Mouse (Mus musculus) 3134 (cell line): ENCODE measurements around the gene Cyp1a2.

Experiments
- DNase-seq: peaks from one replicate; pipeline ENCODE4 v3.0.0-alpha.2; 2011; ENCODE audit warnings: low spot score; ENCODE audit not compliant: insufficient read length; ENCODE audit errors: extremely low read depth

Cyp1a2 gene

DNA sequence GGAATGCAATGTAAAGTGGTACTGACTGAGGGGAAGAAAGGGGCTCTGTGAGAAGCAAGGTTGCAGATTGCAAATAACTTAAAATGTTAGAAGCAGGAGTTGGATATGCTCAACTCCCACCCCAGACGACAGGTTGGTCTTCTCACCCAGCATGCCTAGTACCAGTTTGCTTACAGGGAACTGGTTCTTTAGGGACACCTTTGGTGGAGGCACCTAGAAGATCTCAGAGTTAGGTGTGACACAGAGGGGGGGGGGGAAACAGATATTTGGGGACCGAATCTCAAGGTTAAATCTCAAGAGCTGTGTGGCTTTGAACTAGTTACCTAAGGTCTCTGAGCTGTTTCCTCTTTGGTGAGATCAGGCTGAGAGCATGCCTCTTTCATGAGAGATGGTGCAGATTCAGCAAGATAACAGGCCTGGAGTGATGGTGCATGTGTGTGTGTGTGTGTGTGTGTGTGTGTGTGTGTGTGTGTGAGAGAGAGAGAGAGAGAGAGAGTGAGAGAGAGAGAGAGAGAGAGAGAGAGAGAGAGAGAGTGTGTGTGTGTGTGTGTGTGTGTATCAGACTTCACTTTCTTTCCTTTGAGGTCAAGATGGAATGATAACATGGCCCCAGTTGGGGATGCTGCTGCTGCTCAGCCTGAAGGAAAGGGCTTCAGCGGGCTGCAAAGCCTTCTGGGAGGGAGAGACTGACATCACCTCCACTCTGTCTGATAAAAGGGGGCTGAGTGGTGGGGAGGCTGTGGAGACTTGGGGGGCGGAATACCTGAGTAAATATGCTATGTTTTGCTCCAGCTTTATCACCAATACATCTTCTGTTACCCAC, 36.0 kb downstream of the Cyp1a2 start:
- no peak for DNase-seq

DNA sequence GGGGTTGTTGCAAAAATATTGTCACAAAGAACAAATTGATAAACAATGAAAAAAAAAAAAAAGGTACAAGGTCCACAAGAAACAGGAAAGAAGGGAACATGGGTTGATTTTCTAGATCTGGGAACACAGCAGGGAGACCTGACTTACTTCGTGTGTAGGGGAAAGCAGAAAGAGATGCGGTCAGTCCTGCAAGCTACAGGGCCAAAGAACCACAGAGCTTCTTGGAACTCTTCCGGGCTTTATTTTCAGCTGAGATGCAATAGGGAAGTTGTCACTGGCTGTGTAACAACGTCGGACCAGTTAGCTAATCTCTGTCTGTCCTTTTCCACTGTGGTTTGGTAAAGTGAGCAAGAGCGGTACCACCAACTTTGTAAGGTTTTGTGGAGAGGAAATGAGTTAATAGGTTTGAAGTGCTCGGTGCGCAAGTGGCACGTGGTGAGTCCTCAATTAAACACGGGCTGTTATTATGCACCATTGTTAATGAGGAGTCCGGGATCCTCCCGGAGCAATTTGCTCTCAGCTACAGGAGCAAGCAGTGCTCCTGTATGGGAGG, 36.9 kb downstream of the Cyp1a2 start:
- no peak for DNase-seq

DNA sequence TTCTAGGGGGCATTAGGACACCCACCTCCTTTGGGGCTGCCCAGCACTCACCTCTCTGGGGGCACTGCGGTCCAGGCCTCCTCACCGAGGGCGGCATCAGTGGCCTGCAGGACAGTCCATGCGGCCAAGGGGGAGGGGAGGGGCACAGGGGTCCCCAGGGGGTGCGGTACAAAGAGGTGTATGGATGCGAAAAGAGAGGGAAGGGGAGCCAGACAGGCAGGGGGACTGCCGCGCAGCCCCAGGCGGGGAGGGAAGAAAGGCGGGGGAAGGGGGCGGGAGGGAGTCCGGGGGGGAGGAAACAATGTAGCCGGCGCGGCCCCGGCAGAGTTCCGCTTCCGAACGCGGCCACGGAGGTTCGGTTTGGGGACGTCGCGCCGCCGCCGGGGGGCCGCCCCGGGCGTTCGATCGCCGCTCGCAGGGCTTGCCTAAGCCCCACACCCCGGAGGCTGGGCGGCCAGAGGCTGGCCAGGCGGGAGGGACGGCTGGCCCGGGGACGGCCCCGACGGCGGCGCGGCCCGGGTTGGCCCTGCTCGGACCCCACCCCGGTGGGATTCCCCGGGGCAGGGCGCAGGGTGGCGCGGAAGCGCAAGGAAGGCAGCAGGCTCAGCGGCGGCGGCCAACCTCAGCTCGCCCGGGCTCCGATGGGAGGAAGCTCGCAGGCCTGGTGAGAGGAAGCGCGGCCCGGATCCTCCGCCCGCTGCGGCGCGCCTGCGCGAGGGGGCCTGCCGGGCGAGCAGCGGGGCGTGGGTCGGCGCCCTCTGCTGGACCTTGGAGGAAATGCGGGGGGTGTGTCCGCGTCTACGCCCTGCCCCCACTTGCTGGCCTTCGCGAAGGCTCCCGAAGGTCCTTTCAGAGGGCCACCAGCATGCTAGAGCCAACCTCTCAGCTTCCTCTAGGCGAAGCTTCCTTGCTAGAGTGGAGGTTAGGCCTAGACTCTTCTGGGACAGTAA, 38.3 kb downstream of the Cyp1a2 start:
- DNase-seq, result peak; percentile 91

DNA sequence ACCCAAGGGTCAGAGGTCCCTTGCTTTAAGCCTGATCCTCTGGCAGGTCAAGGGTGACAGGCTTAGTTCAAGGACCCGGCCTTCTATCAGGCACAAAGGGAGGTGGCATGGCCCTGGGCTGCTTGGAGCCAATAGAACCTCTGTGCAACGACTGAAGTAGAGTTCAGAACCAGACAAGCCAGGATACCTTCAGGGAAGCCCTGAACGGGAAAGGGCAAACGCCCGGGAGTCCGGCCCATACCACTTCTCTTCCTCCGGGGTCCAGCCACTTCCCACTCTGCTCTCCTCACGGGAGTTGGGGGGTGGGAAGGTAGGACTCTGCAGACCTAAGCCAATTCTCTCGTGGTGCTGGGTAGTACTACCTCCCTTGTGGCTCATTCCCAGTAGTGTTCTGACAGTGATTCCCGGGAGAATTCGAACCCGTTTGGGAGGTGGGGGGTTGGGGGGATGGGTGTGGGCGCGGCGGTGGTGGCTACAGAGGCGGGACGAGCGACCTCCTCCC, 39.0 kb downstream of the Cyp1a2 start:
- DNase-seq, result peak; percentile 61

DNA sequence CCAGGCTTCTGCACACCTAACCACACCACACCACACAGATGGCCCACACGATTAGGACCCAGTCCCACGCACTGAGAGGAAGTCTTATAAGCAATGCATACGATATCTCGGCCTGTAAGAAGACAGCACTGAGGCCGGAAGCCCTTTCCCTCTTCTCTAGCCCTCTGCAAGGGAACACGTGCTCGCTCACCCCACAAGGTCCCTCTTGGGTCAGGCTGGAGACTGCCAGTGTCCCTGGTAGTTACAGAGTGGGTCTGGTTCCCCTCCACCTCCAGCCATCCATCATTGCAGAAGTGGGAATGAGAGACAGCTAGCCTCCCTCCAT, 39.7 kb downstream of the Cyp1a2 start:
- DNase-seq, result no peak

DNA sequence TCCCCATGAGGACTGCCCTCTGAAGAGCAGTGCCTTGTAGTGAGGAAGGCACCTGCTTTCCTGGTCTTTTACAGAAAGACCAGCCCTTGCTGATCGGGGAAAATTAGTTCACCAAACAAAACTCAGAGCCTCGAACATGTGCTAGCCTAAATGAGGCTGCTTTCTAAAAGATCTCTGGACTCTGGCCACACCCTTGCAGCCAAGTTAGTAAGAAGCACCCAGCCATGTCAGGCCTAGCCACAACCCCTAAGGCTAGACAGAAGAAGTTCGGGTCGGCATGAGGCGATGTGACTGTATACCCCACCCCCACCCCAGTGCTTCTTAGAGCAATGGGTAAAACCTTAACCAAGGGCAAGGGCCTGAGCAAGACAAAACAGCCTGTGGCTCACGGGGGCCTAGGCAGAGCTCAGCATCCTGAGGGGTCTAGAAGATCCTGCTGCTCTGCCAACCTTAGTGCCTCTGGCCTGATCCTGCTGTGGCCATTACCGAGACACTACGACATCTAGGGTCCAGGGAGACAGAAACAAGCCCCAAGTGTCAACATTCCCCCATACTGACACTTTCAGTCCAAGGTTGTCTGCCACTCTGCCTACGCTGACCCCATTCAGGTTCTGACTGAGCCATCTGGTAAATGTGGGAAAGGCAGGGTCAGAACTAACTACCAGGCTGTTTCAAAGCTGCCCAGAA, 40.2 kb downstream of the Cyp1a2 start:
- DNase-seq, result no peak

DNA sequence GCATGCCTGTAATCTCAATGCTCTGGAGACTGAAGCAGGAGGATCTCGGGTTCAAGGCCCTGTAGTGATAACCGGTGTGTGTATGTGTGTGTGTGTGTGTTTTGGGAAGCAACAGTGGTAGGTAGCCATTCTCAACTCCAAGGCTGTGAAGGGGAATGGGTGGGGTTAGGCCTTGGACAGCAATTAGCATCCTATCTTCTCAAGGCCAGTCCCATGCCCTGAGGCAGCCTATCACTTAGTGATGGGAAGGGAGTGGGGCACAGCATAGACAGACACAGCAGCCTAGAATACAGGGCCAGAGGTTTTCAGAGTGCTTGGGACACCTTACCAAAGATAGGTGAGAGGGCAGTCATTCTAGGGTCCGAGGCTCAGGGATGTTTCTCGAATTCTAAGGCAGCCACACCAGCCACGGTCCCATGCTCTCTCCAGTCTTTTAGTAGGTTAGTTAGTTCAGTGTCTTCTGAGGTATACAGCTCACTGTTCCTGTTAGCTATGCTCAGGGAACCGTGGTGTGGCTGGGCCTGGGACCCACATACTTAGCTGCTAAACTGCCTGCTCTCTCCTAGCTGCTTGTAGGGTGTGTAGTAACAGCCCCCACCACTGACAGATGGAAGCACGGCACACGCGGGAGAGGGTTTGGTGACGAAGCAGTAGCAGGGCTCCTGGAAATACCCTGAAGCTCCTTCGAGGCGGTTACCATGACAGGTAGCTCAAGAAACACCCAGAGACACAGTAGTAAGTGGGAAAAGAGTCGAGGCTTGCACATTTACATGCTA, 41.5 kb downstream of the Cyp1a2 start:
- no peak for DNase-seq

DNA sequence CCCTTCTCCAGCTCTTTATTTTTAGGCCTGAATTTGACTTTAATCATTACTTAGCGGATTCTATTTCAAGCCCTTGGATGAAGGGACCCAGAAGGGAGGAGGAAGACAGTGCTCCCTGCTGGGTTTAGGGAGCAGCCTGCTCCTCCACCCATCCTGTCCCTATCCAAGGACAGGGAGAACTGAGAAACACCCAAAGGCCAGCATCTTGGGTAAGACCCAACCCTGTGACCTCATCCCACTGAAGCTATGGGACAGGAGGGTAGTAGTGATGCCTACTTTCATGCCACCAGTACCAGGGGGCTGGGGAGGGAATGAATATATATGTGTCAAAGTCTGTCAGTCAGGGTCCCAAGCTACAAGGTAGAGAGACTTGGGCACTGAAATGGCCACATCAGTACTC, 42.5 kb downstream of the Cyp1a2 start:
- no peak for DNase-seq

DNA sequence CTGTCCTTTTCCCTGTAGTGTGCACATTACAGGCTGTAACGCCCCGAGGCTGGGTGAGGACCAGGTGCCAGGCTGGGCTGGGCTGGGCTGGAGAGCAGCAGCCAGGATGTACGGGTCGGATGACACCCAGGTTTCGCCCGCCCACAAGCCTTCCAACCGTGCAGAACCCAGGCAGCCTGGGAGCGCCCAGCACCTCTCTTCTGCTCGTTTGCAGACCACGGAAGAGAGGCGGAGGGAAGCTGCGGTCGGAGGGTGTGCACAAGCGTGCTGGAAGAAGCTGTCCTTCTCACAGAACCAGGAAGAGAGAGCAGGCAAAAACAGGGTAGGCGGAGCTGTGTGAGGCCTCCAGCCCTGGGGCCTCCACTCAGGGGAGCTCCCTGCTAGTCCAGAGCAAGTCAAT, 43.1 kb downstream of the Cyp1a2 start:
- peak; percentile 90 for DNase-seq

DNA sequence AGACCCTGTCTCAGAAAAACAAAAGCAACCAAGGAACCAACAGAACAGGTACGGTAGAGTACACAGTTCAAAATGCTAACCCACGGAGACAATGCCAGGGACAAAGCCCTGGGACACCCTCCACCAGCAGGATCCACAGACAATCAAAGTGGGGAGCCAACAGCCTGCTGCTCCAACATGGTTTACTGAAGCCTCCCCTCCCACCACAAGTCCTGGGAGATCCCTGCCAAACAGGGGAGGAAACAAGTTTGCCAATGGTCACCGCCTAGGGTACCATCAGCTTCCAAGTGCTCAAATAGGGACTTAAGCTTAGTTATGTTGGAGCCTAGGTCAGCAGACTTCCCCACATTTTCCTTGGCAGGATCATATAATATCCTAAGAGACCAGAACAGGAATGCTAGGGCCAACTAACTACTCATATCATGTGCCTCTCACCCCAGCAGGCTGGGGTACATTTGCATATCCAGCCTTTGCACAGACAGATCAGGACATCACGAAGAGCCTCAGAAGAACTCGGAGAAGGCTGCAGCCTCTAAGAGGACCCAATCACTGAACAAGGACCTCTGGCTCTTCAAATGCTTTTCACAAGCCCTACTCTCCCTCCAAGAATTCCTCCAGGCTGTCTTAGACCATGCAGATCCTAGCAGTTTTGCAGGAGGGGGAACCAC, 43.7 kb downstream of the Cyp1a2 start:
- no peak for DNase-seq

DNA sequence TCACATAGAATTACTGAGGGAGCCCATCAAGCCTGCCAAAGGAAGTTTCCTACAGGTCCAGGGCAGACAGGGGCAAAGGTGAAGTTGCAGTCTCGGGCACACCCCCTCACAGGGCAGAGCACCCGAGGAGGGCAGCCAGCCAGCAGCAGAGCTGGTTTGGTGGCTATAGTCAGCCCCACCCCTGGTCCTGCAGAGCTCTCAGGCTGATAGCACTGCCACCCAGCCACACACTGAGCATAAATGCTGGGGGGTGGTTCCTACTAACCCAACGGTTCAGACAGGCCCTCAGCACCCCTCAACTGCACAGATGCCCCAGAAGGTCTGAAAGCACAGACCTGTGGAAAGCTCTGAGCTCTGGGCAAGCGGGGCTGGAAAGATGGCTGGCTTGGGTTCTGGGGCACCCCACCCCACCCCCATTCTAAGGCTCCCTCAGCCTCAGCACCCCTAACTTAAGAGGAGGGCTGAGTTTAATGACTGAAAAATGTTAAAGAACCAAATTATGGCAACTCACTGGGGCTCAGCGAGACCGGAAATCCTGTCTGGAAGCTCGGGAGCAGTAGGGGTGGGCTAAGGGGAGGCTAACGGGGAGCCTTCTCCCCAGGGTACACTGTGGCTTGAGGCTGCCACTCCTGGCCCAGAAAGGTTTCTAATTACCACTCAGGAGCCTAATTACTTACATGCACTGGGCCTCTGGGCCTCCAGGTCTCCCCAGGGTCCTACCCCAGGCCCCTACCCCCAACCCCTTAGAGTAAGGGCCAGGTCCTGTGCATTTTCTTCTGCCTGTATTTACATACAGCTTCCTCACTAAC, 44.6 kb downstream of the Cyp1a2 start:
- DNase-seq, result no peak

DNA sequence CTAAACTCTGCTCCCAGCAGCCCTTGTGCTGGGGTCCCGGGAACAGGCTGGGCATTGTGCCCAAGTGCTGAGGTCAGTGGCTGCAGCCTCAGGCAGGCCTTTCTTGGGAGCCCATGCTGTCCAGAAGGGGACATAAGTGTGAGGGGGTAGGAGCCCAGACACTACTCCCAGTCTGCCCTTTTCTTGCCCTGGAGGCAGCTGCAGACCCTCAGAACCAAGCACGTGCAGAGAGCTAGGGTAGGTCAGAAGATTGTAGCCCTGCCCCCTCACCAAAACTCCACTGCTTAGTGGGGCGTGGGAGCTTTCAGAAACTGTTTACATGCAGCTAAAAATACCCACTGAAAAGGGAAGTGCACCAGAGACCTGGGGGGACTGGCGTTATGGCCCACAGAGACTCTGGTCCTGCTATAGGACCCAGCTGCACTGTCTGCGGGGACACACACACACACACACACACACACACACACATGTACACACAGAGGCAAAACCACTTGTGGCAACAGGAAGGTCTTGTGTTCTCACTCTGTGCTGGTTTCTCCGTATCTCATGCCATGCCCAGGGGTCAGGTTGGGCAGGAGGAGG, 45.7 kb downstream of the Cyp1a2 start:
- DNase-seq, result peak; percentile 67

DNA sequence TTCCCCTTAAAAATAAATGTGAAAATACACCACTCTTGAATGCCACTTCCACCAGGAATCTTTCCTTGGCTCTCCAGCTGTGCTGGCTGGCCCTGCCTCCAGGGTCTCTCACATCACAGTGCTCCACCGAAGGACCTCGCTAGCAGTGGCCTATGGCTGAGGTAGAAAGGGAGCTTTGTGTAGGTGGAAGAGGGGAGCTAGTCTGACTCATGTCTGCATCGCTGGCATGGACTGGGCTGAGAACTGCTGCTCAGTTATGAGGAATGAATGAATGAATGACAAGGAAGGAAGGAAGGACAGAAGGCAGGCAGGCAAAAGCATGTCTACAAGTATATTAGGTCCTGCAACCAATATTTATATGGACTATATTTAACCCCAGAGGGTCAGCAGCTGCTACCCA, 46.2 kb downstream of the Cyp1a2 start:
- DNase-seq, result no peak

DNA sequence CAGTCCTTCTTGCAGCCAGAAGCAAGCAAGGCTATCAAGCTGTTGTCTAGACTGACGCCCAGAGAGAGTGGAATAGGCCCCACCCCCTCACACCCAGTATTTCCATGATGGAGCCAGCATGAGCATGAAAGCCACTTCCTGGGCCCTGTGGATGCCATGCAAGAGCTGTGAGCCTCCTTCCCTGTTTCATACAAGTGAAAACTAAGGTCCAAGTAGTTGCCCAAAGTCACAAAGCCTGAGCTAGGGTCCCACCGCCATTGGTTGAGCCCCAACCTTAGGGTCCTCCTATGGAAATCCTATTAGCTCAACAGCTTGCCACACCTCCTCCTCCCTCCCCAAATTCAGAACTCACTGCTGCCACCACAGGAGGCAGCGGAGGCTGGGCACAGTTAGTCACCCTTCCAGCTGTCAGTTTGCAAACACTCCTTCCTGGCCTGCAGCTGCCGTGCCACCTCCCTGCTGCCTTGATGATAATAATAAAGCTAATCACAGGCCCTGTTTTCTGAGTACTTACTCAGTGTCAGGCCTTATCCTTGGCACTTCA, 50.0 kb downstream of the Cyp1a2 start:
- peak; percentile 55 for DNase-seq

DNA sequence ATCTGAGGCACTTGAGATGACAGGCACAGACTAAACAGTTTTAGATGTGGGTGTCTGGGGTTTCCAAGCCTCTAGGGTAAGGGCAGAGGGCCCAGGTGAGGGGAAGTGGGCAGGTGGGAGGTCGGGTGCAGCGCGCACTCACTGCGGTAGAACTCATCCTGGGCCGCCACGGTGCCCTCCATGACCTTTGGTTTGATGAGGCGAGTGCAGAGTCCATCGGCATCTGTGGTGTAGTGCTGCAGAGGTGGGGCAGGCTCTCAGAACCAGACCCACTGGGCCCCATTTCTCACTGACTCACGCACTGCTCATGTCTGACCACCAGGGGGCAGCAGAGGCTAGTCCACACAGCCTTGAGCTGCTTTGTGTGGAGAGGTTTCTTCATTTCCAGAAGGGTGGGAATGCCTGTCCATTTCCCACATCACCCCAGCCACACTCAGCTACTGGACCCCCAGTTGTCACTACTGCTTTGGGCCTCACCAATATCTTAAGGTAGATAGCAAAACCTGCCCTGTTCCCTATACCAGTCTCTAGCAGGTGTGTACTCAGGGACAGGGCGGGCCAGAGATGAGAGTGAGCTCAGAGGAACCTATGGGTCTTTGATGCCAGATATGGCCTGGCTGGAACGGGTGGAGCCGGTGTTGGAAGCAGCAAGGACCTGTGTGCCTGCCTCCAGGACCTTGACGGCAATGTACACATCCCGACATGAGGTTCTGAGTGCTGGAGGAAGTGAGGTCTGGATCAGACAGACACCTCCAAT, 54.2 kb downstream of the Cyp1a2 start:
- DNase-seq, result no peak

DNA sequence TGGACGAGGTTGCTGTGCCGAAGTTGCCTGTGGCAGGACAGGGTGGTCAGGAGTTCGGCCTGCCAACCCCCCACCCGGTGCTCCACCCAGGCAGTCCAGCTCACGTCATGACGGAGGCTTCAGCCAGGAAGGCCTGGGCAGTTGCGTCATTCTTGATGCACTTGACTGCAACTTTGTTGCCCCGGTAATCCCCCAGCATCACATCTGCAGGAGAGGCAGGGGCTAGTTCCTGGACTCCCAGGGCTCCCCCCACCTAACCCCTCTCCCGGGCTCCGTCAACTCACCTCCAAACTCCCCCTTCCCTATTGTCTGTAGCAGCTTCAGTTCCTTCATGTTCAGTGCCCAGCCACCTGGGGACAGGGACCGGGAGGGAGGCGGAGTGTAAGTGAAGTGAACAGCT, 54.8 kb downstream of the Cyp1a2 start:
- DNase-seq, result no peak

DNA sequence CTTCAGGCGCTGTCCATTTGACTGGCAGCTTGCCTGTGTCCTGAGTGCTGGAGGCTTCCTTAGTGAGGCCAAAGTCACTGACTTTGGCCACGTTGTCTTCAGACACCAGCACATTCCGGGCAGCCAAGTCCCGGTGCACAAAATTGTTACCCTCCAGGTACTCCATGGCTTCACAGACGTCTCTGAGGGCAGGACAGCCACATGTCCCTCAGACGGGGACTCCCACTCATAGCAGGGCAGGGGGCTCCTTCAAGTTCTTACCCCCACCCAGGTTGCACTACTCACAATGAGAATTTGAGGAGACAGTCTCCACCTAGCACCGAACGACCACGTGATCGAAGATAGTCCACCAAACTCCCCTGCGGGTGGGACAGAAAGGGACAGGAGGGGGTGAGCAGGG, 55.6 kb downstream of the Cyp1a2 start:
- DNase-seq, result no peak
